Mouse (Mus musculus): Measurements from ENCODE around the gene Mycbp2. TPM values are rescaled to one million over a fixed set of nuclear protein-coding genes. Genes with fewer than 3 reads are reported as not detected.

The Mycbp2 gene
- total RNA-seq, 2 experiments from 2014 or later, result 14.7 to 25.0 TPM

GRCm38 (mm10) chr14:103109971-103110370, 236.6 kb downstream of the Mycbp2 start:
- no peak for ATAC-seq (replicated peaks; ENCODE audit: low FRiP score, poor library complexity, severe bottlenecking)

- no peak for ATAC-seq (replicated peaks; ENCODE audit: low FRiP score, poor library complexity, severe bottlenecking)
These were observed 240.3 kb downstream of the Mycbp2 start for GRCm38 (mm10) chr14:103106301-103106700.

GRCm38 (mm10) chr14:103102731-103103335, 243.8 kb downstream of the Mycbp2 start:
- no peak for ATAC-seq (replicated peaks; ENCODE audit: low FRiP score, poor library complexity, severe bottlenecking)

- no peak for ATAC-seq (replicated peaks; ENCODE audit: low FRiP score, poor library complexity, severe bottlenecking)
These were observed 244.4 kb downstream of the Mycbp2 start for GRCm38 (mm10) chr14:103102246-103102645.

GRCm38 (mm10) chr14:103101171-103101570, 245.4 kb downstream of the Mycbp2 start:
- no peak for ATAC-seq (replicated peaks; ENCODE audit: low FRiP score, poor library complexity, severe bottlenecking)

- ATAC-seq (replicated peaks; ENCODE audit: low FRiP score, poor library complexity, severe bottlenecking), result no peak
These were observed 246.3 kb downstream of the Mycbp2 start for GRCm38 (mm10) chr14:103100296-103100695.

- peak; percentile 95 for ATAC-seq (replicated peaks; ENCODE audit: low FRiP score, poor library complexity, severe bottlenecking)
These were observed 247.2 kb downstream of the Mycbp2 start, which contains the start of gene Fbxl3 for GRCm38 (mm10) chr14:103099238-103099933. Gene Fbxl3, minus strand, starts transcription at chr14:103099566.

- peak; percentile 74 for ATAC-seq (replicated peaks; ENCODE audit: low FRiP score, poor library complexity, severe bottlenecking)
These were observed 247.9 kb downstream of the Mycbp2 start for GRCm38 (mm10) chr14:103098587-103099235.

- ATAC-seq (replicated peaks; ENCODE audit: low FRiP score, poor library complexity, severe bottlenecking), result no peak
These were observed 248.4 kb downstream of the Mycbp2 start for GRCm38 (mm10) chr14:103098213-103098586.

- no peak for ATAC-seq (replicated peaks; ENCODE audit: low FRiP score, poor library complexity, severe bottlenecking)
These were observed 250.0 kb downstream of the Mycbp2 start for GRCm38 (mm10) chr14:103096621-103097020.

GRCm38 (mm10) chr14:103095826-103096225, 250.8 kb downstream of the Mycbp2 start:
- no peak for ATAC-seq (replicated peaks; ENCODE audit: low FRiP score, poor library complexity, severe bottlenecking)

GRCm38 (mm10) chr14:103095036-103095435, 251.6 kb downstream of the Mycbp2 start:
- ATAC-seq (replicated peaks; ENCODE audit: low FRiP score, poor library complexity, severe bottlenecking), result no peak

- ATAC-seq (replicated peaks; ENCODE audit: low FRiP score, poor library complexity, severe bottlenecking), result no peak
These were observed 252.9 kb downstream of the Mycbp2 start for GRCm38 (mm10) chr14:103093670-103094069.

- ATAC-seq (replicated peaks; ENCODE audit: low FRiP score, poor library complexity, severe bottlenecking), result no peak
These were observed 253.4 kb downstream of the Mycbp2 start for GRCm38 (mm10) chr14:103093236-103093635.

GRCm38 (mm10) chr14:103088624-103089023, 258.0 kb downstream of the Mycbp2 start:
- peak; percentile 64 for ATAC-seq (replicated peaks; ENCODE audit: low FRiP score, poor library complexity, severe bottlenecking)

- no peak for ATAC-seq (replicated peaks; ENCODE audit: low FRiP score, poor library complexity, severe bottlenecking)
These were observed 258.8 kb downstream of the Mycbp2 start for GRCm38 (mm10) chr14:103087846-103088245.

- ATAC-seq (replicated peaks; ENCODE audit: low FRiP score, poor library complexity, severe bottlenecking), result peak; percentile 94
These were observed 259.8 kb downstream of the Mycbp2 start for GRCm38 (mm10) chr14:103086671-103087324.

GRCm38 (mm10) chr14:103085840-103086533, 260.6 kb downstream of the Mycbp2 start:
- 0 out of 2 replicates have a peak, but pooled peaks have one; percentile 27 for ATAC-seq (replicated peaks; ENCODE audit: low FRiP score, poor library complexity, severe bottlenecking)

- no peak for ATAC-seq (replicated peaks; ENCODE audit: low FRiP score, poor library complexity, severe bottlenecking)
These were observed 267.2 kb downstream of the Mycbp2 start for GRCm38 (mm10) chr14:103079209-103079977.
